Mouse (Mus musculus): ENCODE data around the gene Veph1.

The Veph1 gene

GRCm38 (mm10) chr3:66221243-66221611 is 75.4 kb downstream of the Veph1 start:
- no peak for DNase-seq (ENCODE audit: low spot score)

- DNase-seq (ENCODE audit: low spot score) = no peak
These were observed 75.9 kb downstream of the Veph1 start for GRCm38 (mm10) chr3:66220554-66221242.

GRCm38 (mm10) chr3:66219655-66220191 is 76.9 kb downstream of the Veph1 start, which contains the start of gene Ptx3:
Gene Ptx3 (plus strand): TSS chr3:66219910.
- no peak for DNase-seq (ENCODE audit: low spot score)

GRCm38 (mm10) chr3:66215759-66216158 is 80.9 kb downstream of the Veph1 start:
- DNase-seq (ENCODE audit: low spot score) = no peak

DNA sequence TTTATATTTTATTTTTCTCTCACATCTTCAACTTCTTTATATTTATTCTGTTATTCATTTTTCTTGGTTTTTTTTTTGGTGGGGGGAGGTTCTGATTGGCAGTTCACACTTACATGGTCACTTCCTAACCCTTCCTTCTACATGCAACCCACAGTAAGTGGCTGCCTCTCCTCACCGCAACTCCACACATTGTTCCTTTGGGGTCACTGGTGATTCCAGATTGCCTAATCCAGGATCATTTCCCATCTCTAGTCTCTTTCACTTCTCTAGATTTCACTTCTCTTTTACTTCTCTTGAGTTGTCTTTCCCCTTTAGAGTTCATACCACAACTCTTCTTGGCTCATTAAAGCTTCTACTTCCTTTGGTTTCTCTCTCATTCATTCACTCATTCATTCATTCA is 83.1 kb downstream of the Veph1 start:
- DNase-seq (ENCODE audit: low spot score) = no peak

DNA sequence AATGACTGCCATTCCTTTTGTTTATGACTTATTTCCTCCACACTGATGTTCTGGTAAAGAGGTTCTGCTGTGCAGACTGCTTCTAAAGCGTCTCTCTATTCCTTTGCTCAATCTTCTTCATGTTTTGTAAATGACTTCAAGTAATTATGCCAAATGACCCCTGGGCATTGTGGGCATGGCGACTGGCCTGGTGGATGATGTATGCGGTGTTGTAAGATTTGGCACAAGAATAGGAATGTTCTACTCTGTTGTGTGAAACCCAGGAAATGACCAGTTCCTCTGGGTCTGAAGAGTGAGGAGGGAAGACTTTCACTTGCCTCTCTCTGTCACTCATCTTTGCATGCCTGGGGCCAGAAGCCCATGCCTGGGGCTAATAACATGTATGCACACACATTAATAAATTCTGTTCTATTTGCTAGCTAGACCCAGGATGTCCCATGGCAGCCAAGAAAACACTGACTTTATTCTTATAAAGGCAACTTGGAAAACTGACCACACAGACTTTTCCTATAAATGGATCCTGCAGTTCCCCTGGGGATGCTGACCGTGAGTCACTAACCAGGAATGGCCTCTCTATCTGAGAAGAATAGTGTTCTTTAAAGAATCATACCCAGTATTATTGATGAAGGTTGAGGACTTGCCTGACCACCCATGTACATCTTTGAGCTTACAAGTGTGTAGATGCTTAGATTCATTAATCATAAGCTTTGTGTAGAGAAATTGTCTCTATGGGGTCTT is 87.6 kb downstream of the Veph1 start:
- no peak for DNase-seq (ENCODE audit: low spot score)

- no peak for DNase-seq (ENCODE audit: low spot score)
These were observed 102.6 kb downstream of the Veph1 start for GRCm38 (mm10) chr3:66193910-66194562.

DNA sequence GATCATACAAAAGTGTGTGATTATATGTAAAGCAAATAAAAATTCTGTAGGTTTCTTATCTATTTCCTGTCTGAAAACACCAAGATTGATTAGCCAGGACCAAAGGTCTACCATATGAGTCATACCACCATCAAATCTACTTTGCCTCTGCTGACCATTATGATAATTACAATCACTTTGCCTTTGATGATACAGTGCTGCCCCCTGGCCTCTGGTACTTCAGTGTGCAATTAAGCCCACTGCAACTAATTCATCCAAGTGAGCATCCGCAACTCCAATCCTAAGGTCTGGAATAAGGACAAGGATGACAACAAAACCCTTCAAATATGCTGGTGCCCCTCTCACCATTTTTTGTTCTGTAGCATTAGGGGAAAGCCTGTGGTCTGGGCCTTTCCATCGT is 117.0 kb downstream of the Veph1 start:
- no peak for DNase-seq (ENCODE audit: low spot score)

DNA sequence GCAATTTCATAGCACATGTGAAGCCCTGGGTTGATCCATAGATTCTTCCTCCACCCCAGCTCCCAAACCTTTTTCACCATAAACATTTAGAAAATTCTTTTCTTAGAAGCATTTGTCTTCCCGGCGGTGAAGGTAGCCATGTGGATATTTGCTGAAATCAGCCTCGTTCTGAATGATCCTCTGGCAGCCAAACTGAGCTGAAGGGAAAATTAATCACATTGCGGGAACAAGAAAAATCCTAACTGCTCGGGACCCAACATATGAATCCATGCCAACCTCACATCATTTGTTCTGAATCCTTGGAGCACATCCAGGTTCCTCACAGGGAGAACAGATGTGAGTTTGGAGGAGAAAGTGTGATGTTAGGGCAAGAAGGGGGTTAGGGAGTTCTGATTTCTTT is 123.7 kb downstream of the Veph1 start:
- DNase-seq (ENCODE audit: low spot score) = no peak

GRCm38 (mm10) chr3:66169873-66170538 is 126.6 kb downstream of the Veph1 start:
- no peak for DNase-seq (ENCODE audit: low spot score)

DNA sequence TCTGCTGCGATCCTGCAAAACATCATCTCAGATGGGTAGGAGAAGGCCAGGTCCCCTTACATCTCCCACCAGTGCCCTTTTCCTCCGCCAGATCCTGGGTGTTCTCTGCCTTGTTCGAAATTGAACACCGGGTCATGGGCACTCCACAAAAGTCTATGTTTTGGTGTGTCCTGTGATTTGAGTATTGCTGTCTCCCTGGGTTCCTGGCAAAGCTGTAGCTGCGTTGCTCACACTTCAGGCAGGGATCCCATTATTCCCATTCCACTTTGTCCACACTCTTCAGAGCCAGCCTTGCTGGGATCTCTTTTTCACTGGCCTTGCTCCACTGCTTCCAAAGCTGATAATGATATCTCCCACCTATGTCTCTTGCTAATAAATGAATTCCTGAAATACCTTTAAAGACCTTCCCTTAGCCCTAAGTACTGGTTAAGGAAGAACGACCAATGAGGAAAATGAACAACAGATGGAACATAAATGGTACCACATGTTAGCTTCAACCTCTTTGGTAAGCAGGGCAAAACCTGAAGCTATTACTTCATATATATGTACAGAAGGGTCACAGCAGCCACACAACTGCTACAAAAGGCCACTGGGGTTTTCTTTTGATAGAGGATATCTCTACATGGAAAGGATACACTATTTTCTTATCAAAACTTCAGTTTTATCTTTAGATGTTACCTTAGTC is 129.9 kb downstream of the Veph1 start:
- DNase-seq (ENCODE audit: low spot score) = no peak

DNA sequence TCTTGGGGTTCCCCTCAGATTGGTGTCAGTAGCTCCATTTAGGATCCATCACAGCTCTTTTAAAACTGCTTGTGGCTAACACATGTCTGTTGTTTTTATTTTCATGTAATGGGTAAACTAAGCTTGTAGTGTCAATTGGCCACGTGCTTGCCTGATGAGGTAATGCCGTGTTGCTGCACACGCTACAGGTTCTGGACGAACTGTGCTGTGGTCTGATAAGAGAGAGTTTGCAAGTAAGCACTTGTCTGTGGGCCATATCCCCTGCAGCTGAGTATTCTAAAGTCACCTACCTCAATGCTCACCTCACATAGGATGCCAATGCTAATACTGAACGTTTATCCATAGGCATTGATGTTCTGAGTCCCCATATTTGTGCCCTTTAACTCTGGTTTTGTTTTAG is 131.6 kb downstream of the Veph1 start:
- no peak for DNase-seq (ENCODE audit: low spot score)

DNA sequence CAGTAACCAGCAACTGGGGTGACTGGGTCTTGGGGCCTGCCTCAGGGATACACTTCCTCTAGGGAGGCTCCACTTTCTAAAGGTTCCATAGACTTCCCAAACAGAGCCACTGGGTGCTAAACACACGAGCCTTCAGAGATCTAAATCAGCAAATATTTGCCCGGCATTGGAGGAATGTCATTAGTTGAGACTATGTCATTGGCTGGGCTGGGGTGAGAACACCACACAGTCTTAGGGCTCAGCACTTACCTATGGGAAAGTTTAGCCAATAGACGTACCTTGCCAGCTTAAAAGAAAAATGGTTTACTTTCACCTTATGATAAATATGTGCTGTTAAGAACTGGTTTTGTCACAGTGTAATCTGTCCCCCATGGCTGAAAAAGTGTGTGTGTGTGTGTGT is 132.1 kb downstream of the Veph1 start:
- DNase-seq (ENCODE audit: low spot score) = no peak

DNA sequence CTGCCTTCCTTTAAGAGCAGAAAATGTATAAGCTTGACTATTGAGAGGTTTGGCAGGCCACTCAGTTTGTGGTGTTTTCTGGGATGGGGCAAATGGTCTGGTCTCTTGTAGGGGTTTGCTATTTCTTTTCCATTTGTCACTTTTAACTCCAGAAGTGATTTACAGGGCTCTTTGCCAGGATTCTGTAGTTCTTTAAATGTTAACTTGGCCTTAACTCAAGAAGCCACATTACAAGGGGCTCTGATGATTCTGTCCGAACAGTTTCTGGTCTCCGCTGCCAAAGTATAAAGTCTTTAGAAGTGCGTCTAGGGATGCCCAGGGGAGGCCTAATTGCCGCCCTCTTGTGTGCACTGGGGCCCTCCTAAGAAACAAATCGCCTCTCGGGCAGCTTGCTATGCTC is 134.0 kb downstream of the Veph1 start:
- no peak for DNase-seq (ENCODE audit: low spot score)

DNA sequence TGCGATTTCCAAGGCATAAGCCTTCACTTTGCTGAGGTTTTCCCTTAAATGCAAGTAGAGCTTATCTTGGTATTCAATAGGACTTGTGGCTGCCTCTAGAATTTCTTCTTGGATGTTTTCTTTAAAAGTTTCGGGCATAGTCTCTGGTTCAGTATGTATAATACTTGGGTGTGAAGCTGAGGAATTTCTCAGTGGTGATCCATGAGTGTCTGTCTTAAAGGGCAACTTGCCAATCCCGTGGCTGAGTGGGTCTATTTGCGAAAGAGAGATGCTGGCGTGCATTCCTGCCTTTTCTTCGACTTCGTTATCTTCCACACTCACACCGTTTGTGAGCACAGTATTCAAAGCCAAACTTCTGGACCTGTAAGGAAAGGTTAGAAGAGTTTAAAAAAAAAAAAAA is 138.7 kb downstream of the Veph1 start:
- DNase-seq (ENCODE audit: low spot score) = no peak

DNA sequence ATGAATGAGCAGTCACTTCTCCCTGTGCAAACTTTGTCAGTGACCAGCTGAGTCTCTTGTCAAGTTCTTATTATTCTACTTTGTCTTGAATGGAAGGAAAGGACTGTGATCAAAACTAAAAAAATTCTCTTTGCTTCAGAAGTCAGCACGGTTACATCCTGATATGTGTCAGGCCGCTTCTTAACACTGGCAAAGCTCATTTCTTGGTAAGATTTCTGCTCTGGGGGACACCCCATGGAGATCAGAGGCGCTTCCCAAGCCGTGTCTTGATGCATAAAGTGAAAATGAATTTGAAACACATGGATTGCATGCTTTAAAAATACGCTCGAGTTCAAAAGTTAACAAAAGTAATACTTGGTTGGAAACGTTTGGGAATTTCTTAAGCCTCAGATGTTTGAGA is 159.0 kb downstream of the Veph1 start:
- DNase-seq (ENCODE audit: low spot score) = no peak

- no peak for DNase-seq (ENCODE audit: low spot score)
These were observed 165.2 kb downstream of the Veph1 start for GRCm38 (mm10) chr3:66131264-66131950.

DNA sequence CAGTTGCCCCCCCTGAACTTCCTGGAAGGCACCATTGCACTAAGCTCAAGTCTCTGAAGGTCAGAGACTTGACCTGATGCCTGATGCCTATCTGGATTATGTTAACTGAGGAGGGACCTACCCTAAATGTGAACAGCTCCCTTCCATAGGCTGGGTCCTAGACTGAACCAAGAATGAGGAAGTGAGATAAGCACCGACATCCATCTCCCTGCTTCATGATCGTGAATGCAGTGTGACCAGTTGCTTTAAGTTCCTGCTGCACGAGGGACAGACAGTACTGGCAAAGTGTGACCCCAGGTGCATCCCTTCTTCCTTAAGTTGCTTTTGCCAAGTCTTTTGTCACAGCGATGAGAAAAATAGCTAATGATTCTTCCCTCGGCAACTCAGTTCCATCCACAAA is 166.9 kb downstream of the Veph1 start:
- no peak for DNase-seq (ENCODE audit: low spot score)

DNA sequence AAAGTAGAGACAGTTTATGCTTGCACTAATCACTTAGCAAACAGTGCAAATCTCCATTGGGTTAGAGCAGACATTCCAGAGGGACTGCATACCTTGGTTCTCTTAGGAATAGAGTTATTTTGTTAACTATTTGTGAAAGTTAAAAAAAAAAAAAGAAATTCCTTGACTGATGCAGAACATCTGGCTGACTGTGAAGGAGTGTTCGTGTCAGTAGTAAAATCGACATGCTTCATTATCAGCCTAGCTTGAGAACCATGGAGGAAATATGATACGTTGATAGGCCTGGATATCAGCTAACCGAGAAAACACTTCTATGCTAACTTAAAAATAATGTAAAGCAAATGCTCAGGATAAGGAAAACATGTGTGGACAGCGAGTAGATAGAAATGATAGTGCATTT is 191.1 kb downstream of the Veph1 start:
- no peak for DNase-seq (ENCODE audit: low spot score)

DNA sequence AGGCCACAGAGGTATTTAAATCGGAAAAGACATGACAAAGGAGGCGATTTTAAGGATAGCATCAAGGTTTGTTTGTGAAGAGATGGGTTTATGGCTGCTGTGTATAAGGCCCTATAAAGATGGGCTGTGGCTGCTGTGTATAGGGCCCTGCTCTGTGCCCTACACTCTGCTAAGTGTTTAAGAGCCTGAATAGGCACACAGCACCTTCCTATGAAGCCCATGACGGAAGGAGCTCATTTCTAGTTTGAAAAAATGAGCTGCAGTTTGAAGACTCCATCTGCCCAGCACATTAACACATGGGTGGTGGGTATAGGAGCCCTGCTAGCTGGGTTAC is 194.1 kb downstream of the Veph1 start:
- no peak for DNase-seq (ENCODE audit: low spot score)

DNA sequence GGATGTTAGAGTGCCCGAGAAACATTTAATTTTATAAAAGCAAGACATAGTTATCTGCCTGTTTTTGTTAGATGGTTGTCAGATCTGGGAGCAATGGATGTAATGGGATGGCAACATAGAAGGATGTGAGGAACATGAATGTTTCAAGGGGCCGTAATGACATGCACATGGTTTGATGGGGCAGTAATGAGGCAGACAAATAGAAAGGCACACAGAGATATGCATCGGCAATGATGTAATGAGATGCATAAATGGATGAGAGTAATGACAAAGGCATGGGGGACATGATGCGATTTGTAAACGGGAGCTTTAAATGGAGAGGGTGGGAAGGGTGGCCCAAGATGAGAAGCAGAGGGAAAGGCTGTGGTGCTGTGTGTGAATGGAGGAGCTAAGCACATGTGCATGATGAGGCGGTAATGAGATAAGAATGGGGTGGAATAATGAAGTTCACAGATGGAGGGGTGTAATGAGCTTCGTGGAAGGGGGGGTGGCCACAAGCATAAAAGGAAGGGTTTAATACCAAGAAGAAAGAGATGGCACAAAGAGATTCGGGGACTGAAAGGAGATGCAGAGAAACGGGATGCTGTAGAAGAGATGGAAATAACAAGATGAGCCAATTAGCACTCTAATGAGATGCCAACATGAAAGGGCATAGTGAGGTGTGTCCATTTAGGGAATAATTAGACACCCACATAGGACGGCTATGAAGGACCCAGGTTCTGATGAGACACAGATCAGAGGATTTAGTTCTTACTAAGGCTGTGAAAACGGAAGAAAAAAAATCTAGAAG is 194.6 kb downstream of the Veph1 start:
- no peak for DNase-seq (ENCODE audit: low spot score)
